Mouse (Mus musculus) forebrain, embryonic 13.5 days (tissue): ENCODE measurements at regions not wholly inside any gene's neighbourhood (a gene's known extent, or its start where the extent isn't known, plus 50 kb on each side); places are given as distances from the start of the nearest gene placed in this dataset.

Experiments
- ATAC-seq: fragments of 200-750 bp; cut with Nextera tagmentation; 2 replicates; pipeline ENCODE4 v1.8.0; 2017
- H3K27ac ChIP-seq: fragments of 300-500 bp; sonication (generic); 2 replicates; pipeline ENCODE4 v1.5.1; 2015; ENCODE audit warnings: inconsistent platforms, mild to moderate bottlenecking, moderate library complexity
- H3K27me3 ChIP-seq: fragments of 300-500 bp; sonication (generic); 2 replicates; pipeline ENCODE4 v1.6.1; 2015; ENCODE audit warnings: mild to moderate bottlenecking, inconsistent platforms
- H3K36me3 ChIP-seq: fragments of 300-500 bp; sonication (generic); 2 replicates; pipeline ENCODE4 v1.6.1; 2015; ENCODE audit warnings: mild to moderate bottlenecking, inconsistent platforms; ENCODE audit not compliant: poor library complexity, severe bottlenecking
- H3K4me1 ChIP-seq: fragments of 300-500 bp; sonication (generic); 2 replicates; pipeline ENCODE4 v1.6.1; 2015; ENCODE audit warnings: inconsistent platforms
- H3K4me2 ChIP-seq: fragments of 300-500 bp; sonication (generic); 2 replicates; pipeline ENCODE4 v1.6.1; 2015; ENCODE audit warnings: inconsistent platforms, mild to moderate bottlenecking, moderate library complexity
- H3K4me3 ChIP-seq: fragments of 300-500 bp; sonication (generic); 2 replicates; pipeline ENCODE4 v1.5.1; 2015; ENCODE audit warnings: mild to moderate bottlenecking, inconsistent platforms
- H3K9ac ChIP-seq: fragments of 300-500 bp; sonication (generic); 2 replicates; pipeline ENCODE4 v1.6.1; 2015; ENCODE audit warnings: mild to moderate bottlenecking, inconsistent platforms
- H3K9me3 ChIP-seq: fragments of 300-500 bp; sonication (generic); replicated peaks from 2 replicates; pipeline ENCODE4 v1.6.1; 2016; ENCODE audit warnings: inconsistent platforms
- WGBS: fragments of 180-500 bp; shearing (Covaris S2); methylation state at CpG from one replicate; pipeline ENCODE4 v1.1.7; 2015; 5-methylcytosine and 5-hydroxymethylcytosine counted together

GRCm38 (mm10) chrX:117272809-117273208 is 258.3 kb downstream of the H2afb1 start:
- ATAC-seq, result no peak
- 93% methylated on average over 3 of the region's 3 CpGs for WGBS
- no peak overlapping the region for H3K4me3 ChIP-seq

DNA sequence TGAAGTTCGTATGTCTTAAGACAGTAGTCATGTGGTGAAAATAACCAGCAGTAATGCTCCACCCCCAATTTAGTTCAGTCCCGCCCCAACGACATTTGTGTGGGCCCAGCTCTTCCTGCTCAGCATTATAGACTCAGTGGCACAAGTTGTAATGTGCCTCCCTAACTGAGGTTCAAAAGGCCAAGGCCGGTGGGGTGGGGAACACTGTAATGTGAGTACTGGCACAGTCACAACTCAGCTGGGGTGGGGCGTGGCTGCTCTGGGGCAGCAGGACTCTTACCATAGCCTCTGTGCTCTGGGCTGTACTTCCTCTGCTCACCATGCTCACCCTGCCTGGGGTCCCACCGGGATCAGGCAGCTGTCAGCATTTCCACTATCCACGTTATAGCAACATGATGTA is 283.9 kb downstream of the H2afb1 start:
- Histone ChIP-seq H3K4me3 (no peak overlapping the region), H3K9ac (no peak overlapping the region), H3K27ac (no peak overlapping the region), H3K4me1 (no peaks in the 10 kb centered on the region), H3K27me3 (no peaks in the 10 kb centered on the region), H3K4me2 (no peak overlapping the region), H3K9me3 (no peaks in the 10 kb centered on the region), H3K36me3 (no peaks in the 10 kb centered on the region)
- 83% methylated on average over 7 of the region's 7 CpGs for WGBS
- ATAC-seq, result no peak

More at GRCm38 (mm10) chrX:117272809-117273208, 258.3 kb downstream of the H2afb1 start:
- Histone ChIP-seq H3K4me2 (no peak overlapping the region), H3K27ac (no peak overlapping the region), H3K27me3 (no peaks in the 10 kb centered on the region), H3K9me3 (no peaks in the 10 kb centered on the region), H3K9ac (no peak overlapping the region), H3K36me3 (no peaks in the 10 kb centered on the region), H3K4me1 (no peaks in the 10 kb centered on the region)

DNA sequence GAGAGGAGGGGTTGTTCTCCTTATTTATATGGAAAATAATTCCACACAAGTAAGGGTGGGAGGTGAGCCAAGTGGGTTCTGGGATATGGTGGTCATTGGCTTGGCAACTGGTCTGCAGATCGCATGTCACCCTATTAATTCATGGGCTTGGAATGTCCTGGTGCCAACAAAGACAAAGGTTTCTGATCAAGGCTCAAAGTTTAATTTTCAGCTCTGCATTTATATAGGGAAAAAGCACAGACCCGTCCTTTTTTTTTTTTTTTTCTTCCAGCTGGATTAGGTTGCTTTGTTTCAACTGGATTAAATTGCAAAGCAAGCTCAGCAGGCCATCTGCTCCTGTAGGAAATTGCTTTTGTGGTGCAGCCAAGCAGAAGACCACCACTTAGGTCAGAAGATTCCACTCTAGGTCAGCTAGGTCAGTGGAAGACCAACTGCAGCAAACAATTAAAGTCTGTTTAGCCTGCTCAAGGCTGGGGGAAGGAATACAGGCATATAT is 285.2 kb downstream of the H2afb1 start:
- Histone ChIP-seq H3K9me3 (no peaks in the 10 kb centered on the region), H3K36me3 (no peaks in the 10 kb centered on the region), H3K4me3 (no peak overlapping the region), H3K4me2 (no peak overlapping the region), H3K27ac (no peak overlapping the region), H3K27me3 (no peaks in the 10 kb centered on the region), H3K4me1 (no peaks in the 10 kb centered on the region), H3K9ac (no peak overlapping the region)
- peak; percentile 84 for ATAC-seq
- WGBS, result 3% methylated on average over 2 of the region's 2 CpGs
